Mouse (Mus musculus) heart, embryonic 13.5 days (tissue): ENCODE results near the gene Ldb3. TPM values are rescaled to one million over a fixed set of nuclear protein-coding genes. Genes with fewer than 3 reads are reported as not detected.

Experiments used
- ATAC-seq: fragments of 200-750 bp; cut with Nextera tagmentation; 2 replicates; pipeline ENCODE4 v1.8.0; 2017; ENCODE audit warnings: moderate TSS enrichment; ENCODE audit not compliant: insufficient number of reproducible peaks, low FRiP score, low TSS enrichment; ENCODE audit errors: extremely low read depth
- H3K27ac ChIP-seq: fragments of 300-500 bp; sonication (generic); replicated peaks from 2 replicates; pipeline ENCODE4 v1.5.1; 2015; ENCODE audit warnings: moderate library complexity, mild to moderate bottlenecking, inconsistent platforms
- H3K27me3 ChIP-seq: fragments of 300-500 bp; sonication (generic); replicated peaks from 2 replicates; pipeline ENCODE4 v1.6.1; 2015; ENCODE audit warnings: mild to moderate bottlenecking, inconsistent platforms
- H3K36me3 ChIP-seq: fragments of 300-500 bp; sonication (generic); 2 replicates; pipeline ENCODE4 v1.6.1; 2015; ENCODE audit warnings: mild to moderate bottlenecking, inconsistent platforms
- H3K4me1 ChIP-seq: fragments of 300-500 bp; sonication (generic); 2 replicates; pipeline ENCODE4 v1.6.1; 2015; ENCODE audit warnings: inconsistent platforms
- H3K4me2 ChIP-seq: fragments of 300-500 bp; sonication (generic); 2 replicates; pipeline ENCODE4 v1.6.1; 2015; ENCODE audit warnings: inconsistent platforms, mild to moderate bottlenecking, moderate library complexity
- H3K4me3 ChIP-seq: fragments of 300-500 bp; sonication (generic); 2 replicates; pipeline ENCODE4 v1.5.1; 2015; ENCODE audit warnings: moderate library complexity, mild to moderate bottlenecking, inconsistent platforms
- H3K9ac ChIP-seq: fragments of 300-500 bp; sonication (generic); 2 replicates; pipeline ENCODE4 v1.6.1; 2015; ENCODE audit warnings: inconsistent platforms, mild to moderate bottlenecking, moderate library complexity
- H3K9me3 ChIP-seq: fragments of 300-500 bp; sonication (generic); 2 replicates; pipeline ENCODE4 v1.6.1; 2016; ENCODE audit warnings: inconsistent platforms
- WGBS: fragments of 180-500 bp; shearing (Covaris S2); methylation state at CpG from one replicate; pipeline ENCODE4 v1.1.7; 2015; ENCODE audit warnings: mixed read lengths; 5-methylcytosine and 5-hydroxymethylcytosine counted together
- polyA plus RNA-seq: library from polyadenylated mRNA; unstranded; fragments of >200 nt; fragmentation: Nextera tagmentation; extraction: Ambion mirVana; gene quantifications from 2 replicates; pipeline ENCODE4 v1.2.1, GENCODE M21; 2015

Gene Ldb3
- polyA plus RNA-seq, 1 experiment from 2014 or later: 226 TPM

DNA sequence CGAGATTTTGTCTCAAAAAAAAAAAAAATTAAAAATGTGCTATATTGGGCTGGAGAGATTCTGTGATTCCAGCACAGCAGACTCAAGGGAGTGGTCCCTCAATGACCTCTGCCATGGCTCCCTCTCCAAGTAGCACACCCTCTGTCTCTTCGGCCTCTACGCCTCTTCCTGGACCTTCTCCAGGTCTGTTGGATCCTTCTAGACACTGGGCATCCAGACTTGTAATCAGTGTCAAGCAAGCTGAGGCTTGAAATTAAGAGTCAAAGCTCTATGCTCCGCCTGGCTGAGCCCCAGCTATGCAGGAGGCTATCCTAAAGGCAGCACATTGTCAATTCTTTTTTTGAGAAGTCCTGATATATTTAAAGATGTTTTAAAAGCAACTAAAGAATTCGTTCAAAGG, 54.9 kb downstream of the Ldb3 start:
- WGBS: 71% methylated on average over 5 of the region's 5 CpGs
- H3K4me1 ChIP-seq: peaks cover 33% of the 10 kb centered on the region
- H3K27me3 ChIP-seq: peaks cover 5% of the 10 kb centered on the region; the same call in 1 of the 2 replicates
- H3K27ac ChIP-seq: 0 out of 2 replicates have a peak overlapping the region, but pooled peaks have one; percentile 21
- H3K36me3 ChIP-seq: peaks cover 96% of the 10 kb centered on the region
- no peak for ATAC-seq
- no peak overlapping the region for H3K4me2 ChIP-seq
- H3K9ac ChIP-seq: no peak overlapping the region
- no peak overlapping the region for H3K4me3 ChIP-seq
- H3K9me3 ChIP-seq: peaks cover 4% of the 10 kb centered on the region; the same call in 1 of the 2 replicates

DNA sequence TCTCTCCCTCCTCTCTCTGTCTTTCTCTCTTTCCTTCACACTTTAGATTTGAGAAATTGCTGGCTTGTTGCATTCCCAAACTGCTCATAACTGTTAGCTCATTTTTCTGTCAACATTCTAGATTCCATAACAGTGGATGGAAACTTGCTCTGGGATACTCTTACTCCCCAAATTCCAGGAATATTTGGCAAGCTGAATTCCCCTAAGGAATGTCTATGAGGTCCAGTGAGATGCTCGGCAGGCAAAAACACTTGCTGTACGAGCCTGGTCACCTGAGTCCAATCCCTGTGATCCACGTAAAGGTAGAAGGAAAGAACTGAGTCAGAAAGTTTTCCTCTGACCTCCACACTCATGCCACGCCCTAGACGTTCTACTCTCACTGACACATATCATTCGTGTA, 55.9 kb downstream of the Ldb3 start:
- Histone ChIP-seq H3K4me3 (no peak overlapping the region), H3K36me3 (peaks cover 92% of the 10 kb centered on the region), H3K27ac (peak overlapping the region; percentile 42; the same call in 1 of the 2 replicates), H3K27me3 (peaks cover 14% of the 10 kb centered on the region; the same call in 1 of the 2 replicates), H3K4me1 (peaks cover 39% of the 10 kb centered on the region), H3K4me2 (no peak overlapping the region), H3K9me3 (peaks cover 4% of the 10 kb centered on the region; the same call in 1 of the 2 replicates), H3K9ac (no peak overlapping the region)
- ATAC-seq: no peak
- 61% methylated on average over 6 of the region's 6 CpGs for WGBS

DNA sequence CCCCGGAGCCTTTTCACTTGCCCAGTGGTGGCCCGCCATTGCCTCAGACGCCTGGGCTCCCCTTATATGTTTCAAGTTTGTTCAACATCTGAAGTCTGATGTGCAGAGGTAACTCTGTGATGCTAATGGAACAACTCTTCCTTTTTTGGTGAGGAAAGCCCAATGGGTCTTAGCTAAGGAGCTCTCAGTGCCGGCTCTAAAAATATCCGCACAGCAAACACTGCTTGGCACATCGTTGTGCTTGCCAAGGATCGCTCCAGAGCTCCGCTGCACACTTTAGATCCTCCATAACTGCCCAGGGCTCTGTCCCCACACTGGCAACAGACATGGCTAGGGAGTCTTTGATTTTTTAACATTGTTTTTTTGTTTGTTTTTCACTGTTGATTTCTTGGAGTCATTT, 59.7 kb downstream of the Ldb3 start:
- peaks cover 58% of the 10 kb centered on the region for H3K36me3 ChIP-seq
- peak overlapping the region; percentile 44; the same call in 1 of the 2 replicates for H3K9ac ChIP-seq
- H3K4me3 ChIP-seq: no peak overlapping the region
- peaks cover 14% of the 10 kb centered on the region; the same call in 1 of the 2 replicates for H3K27me3 ChIP-seq
- no peak for ATAC-seq
- H3K9me3 ChIP-seq: peaks cover 4% of the 10 kb centered on the region; the same call in 1 of the 2 replicates
- WGBS: 45% methylated on average over 8 of the region's 8 CpGs
- no peak overlapping the region for H3K4me2 ChIP-seq
- H3K4me1 ChIP-seq: peaks cover 32% of the 10 kb centered on the region
- H3K27ac ChIP-seq: peak overlapping the region; percentile 87

DNA sequence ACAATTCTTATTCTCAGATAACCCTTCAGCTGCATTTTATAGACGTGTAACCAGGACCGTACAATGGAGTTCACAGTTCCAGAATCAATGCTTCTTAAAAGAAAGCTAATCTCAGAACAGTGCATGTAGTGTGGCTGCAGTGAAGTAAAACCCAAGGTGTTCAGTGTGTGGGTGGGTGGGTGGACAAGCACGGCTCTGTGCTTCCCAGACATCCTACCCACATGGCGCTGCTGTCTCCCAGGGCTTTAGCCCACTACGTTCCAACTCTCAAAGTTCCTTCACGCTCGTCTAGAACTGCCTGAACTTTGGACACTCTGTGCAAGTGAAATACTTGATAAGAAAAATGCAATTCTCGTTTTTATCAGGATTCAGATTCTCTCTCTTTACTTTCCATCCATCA, 65.8 kb downstream of the Ldb3 start, which contains the start of gene 9230112D13Rik:
9230112D13Rik (minus strand) TSS at position 101 of the 400 bp plus-strand sequence.
- ATAC-seq: no peak
- H3K4me3 ChIP-seq: no peak within 1 kb of the TSS
- H3K4me1 ChIP-seq: no peaks in the 10 kb centered on the region
- H3K9me3 ChIP-seq: peaks cover 6% of the 10 kb centered on the region; the same call in 1 of the 2 replicates
- H3K9ac ChIP-seq: no peak within 1 kb of the TSS
- 70% methylated on average over 8 of the region's 8 CpGs for WGBS
- H3K4me2 ChIP-seq: no peak within 1 kb of the TSS
- 0 out of 2 replicates have a peak, but pooled peaks cover 3% of the 10 kb centered on the region for H3K36me3 ChIP-seq
- peaks cover 20% of the 10 kb centered on the region for H3K27me3 ChIP-seq
- H3K27ac ChIP-seq: no peak within 1 kb of the TSS

DNA sequence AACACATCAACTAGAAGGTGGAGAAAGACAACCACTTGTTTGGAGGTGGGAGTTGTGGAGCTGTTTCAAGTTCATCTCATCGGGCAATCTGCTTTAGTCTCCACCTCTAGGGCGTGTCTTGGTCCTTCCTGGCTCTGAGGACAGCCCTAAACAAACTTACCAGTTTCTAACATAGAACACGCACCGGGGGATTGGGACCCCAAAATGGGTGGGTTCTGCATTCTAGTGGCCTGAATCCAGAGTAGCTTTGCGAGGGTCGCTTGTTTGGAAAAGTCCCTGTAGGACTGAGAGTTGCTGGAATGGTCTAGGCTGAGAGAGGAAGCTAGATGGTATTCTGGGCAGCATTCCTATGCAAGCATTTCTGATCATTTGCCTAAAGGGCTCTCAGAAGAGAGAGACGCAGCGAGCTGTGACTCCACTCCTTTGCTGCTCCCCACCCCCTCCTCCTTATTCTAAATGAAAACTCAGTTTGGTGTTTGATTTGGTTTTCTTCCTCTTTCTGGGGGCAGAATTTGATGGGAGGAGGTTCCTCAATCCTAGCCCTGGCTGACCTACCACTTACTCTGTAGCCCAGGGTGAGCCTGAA, 70.4 kb downstream of the Ldb3 start:
- H3K27me3 ChIP-seq: peaks cover 25% of the 10 kb centered on the region
- no peak overlapping the region for H3K4me2 ChIP-seq
- ATAC-seq: no peak
- H3K4me1 ChIP-seq: peaks cover 11% of the 10 kb centered on the region
- H3K36me3 ChIP-seq: no peaks in the 10 kb centered on the region
- no peak overlapping the region for H3K4me3 ChIP-seq
- no peak overlapping the region for H3K9ac ChIP-seq
- H3K27ac ChIP-seq: no peak overlapping the region; the same call in 1 of the 2 replicates
- 67% methylated on average over 8 of the region's 8 CpGs for WGBS
- peaks cover 6% of the 10 kb centered on the region; the same call in 1 of the 2 replicates for H3K9me3 ChIP-seq

DNA sequence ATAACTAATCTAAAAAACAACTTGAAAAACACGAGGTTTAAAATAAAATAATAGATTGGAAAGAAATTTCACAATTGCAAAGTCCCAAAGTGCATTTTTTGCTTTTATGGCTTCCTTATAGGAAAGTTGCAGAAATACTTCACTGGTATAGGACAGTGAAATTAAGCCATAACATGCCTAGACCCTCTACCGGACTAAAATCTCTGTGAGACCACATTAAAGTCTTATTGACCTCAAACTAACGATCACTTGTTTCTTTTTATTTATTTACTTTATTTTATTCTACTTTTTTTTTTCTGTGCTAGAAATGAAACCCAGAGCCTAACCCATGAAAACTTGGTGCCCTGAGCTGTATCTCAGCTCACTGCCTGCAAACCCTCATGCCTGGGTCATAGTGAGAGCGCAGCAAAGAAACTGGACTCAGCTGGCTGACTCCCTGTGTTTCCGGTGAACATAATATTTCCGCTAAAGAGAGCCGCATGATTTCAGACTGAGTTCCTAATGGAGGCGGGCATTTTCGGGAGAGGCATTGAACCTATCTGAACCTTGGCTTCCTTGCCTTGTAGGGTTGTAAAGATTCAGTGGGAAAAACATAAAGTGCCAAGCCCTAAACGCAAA, 71.4 kb downstream of the Ldb3 start:
- H3K4me3 ChIP-seq: no peak overlapping the region
- WGBS: 84% methylated on average over 10 of the region's 10 CpGs
- no peak overlapping the region for H3K9ac ChIP-seq
- H3K9me3 ChIP-seq: peaks cover 5% of the 10 kb centered on the region; the same call in 1 of the 2 replicates
- no peak overlapping the region for H3K27ac ChIP-seq
- no peaks in the 10 kb centered on the region for H3K36me3 ChIP-seq
- H3K4me1 ChIP-seq: peaks cover 16% of the 10 kb centered on the region
- H3K27me3 ChIP-seq: peaks cover 27% of the 10 kb centered on the region
- no peak for ATAC-seq
- no peak overlapping the region for H3K4me2 ChIP-seq

DNA sequence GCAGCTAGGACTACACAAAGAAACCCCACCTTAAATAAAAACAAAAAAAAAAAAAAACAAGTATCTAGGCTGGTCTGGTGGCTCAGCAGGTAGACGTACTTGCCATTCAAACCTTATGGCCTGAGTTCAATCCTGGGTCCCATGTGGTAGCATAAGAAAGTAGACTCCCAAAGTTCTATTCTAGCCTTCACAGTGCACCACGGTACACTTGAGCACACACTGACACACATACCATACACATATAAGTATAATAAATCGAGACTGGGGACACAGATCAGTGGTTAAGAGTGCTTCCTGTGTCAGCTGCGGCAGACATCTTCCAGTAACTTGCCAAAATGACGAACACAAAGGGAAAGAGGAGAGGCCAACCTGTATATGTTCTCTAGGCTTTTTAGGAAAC, 72.6 kb downstream of the Ldb3 start:
- Histone ChIP-seq H3K9me3 (no peaks in the 10 kb centered on the region), H3K27me3 (peaks cover 21% of the 10 kb centered on the region), H3K27ac (no peak overlapping the region), H3K4me3 (no peak overlapping the region), H3K4me2 (no peak overlapping the region), H3K36me3 (no peaks in the 10 kb centered on the region), H3K9ac (no peak overlapping the region), H3K4me1 (peaks cover 19% of the 10 kb centered on the region)
- ATAC-seq: no peak
- 82% methylated on average over 5 of the region's 5 CpGs for WGBS

DNA sequence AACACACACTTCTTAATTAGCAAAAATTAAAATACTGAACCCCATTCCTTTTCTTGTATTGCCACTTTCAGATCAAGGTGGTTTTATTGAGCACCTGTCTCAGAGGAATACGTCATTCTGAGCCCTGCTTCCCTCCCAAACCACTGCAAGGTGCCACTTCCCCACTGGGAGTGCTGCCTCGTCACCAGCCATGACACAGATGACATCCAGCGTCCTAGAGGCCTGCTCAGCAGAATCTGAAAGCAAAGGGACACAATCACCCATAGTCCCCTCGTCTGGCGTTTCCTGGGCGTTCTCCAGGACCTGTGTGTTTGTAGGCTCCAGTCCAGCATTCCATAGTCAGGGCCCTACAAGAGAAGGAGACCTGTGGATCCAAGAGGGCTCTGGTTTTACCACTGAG, 74.4 kb downstream of the Ldb3 start:
- 30% methylated on average over 6 of the region's 6 CpGs for WGBS
- peak overlapping the region; percentile 34 for H3K27ac ChIP-seq
- no peak for ATAC-seq

DNA sequence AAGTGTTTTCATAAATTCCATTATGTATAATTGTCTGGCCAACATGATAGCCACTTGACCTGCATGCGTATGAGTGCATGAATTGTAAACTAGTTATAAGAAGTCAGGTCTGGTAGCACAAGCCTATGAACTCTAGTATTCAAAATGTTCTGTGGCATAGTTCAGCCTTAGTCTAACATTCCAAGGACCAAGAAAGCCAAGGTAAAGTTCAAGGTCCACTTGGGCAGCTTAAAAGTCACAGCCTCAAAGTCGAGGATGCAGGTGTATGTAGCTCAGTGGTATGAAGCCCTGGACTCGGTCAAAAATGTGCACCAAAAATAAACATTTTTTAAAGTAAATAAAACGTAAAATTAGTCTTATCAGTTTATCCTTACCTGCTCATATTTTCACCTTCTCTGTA, 75.9 kb downstream of the Ldb3 start:
- Histone ChIP-seq H3K9ac (no peak overlapping the region), H3K4me1 (peaks cover 37% of the 10 kb centered on the region), H3K4me3 (no peak overlapping the region), H3K36me3 (no peaks in the 10 kb centered on the region), H3K27me3 (peaks cover 6% of the 10 kb centered on the region), H3K27ac (no peak overlapping the region), H3K4me2 (no peak overlapping the region), H3K9me3 (no peaks in the 10 kb centered on the region)
- no peak for ATAC-seq
- 76% methylated on average over 4 of the region's 4 CpGs for WGBS

More for the DNA sequence above, 74.4 kb downstream of the Ldb3 start:
- Histone ChIP-seq H3K4me2 (no peak overlapping the region), H3K4me3 (no peak overlapping the region), H3K4me1 (peaks cover 23% of the 10 kb centered on the region), H3K9me3 (no peaks in the 10 kb centered on the region), H3K36me3 (no peaks in the 10 kb centered on the region), H3K27me3 (peaks cover 14% of the 10 kb centered on the region), H3K9ac (no peak overlapping the region)

DNA sequence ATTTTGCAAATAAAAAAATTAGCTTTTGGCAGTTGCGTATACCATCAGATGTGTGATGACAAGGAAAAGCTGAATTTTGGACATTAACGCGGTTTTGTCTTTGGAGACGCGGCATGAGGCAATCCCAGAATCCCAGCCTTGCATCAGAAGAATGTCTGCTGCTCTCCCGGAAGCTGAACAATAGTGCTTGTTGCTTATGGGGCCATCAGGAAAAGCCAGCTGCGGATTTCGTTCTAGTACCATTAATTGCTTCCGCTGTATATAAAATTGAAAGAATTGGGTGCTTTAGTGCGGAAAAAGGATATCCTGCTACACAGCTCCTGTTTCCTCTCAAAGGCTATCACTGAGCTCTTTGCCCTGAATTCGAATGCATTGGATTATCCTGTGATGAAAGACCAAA, 76.6 kb downstream of the Ldb3 start:
- no peak overlapping the region for H3K9ac ChIP-seq
- peaks cover 37% of the 10 kb centered on the region for H3K4me1 ChIP-seq
- WGBS: 54% methylated on average over 11 of the region's 11 CpGs
- no peaks in the 10 kb centered on the region for H3K36me3 ChIP-seq
- no peak for ATAC-seq
- H3K4me2 ChIP-seq: no peak overlapping the region
- no peak overlapping the region for H3K4me3 ChIP-seq
- no peak overlapping the region for H3K27ac ChIP-seq
- H3K9me3 ChIP-seq: no peaks in the 10 kb centered on the region
- peaks cover 6% of the 10 kb centered on the region; the same call in 1 of the 2 replicates for H3K27me3 ChIP-seq

DNA sequence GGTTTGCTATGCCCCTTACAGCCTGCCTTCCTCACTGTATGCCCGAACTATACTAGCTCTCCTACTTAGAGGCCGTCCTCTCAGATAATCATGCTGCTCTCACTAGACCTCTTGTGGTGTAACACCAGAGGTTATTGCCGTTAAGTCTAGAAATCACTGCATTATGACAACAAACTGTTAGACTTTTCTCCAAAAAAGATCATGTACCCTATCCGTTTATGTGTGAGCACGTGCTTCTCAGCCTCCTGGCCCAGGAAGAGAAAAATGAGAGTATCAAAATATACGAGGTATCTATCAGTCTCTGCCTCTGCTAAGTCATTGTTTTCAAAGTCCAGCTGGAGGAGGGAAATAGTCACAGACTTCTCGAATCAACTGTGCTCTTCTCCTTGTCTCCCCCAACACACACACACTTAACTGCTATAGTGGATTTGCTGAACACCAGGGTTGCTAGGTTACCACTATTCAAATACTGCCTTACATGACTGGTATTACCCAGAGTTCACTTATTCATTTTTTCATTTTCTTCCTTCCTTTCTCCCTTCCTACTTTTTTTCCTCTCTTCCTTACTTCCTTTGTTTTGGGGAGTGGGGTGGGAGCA, 79.5 kb downstream of the Ldb3 start:
- no peaks in the 10 kb centered on the region for H3K9me3 ChIP-seq
- H3K9ac ChIP-seq: peak overlapping the region; percentile 37; the same call in 1 of the 2 replicates
- H3K27me3 ChIP-seq: peaks cover 19% of the 10 kb centered on the region
- no peaks in the 10 kb centered on the region for H3K36me3 ChIP-seq
- H3K4me3 ChIP-seq: no peak overlapping the region
- WGBS: 25% methylated on average over 7 of the region's 7 CpGs
- ATAC-seq: no peak
- H3K4me2 ChIP-seq: peak overlapping the region; percentile 20; the same call in 1 of the 2 replicates
- H3K4me1 ChIP-seq: peaks cover 54% of the 10 kb centered on the region
- 0 out of 2 replicates have a peak overlapping the region, but pooled peaks have one; percentile 10 for H3K27ac ChIP-seq
